Mouse (Mus musculus) forebrain, embryonic 10.5 days (tissue): ENCODE data around the gene Wbp11. TPM values are rescaled to one million over a fixed set of nuclear protein-coding genes. Genes with fewer than 3 reads are reported as not detected.
"Not testable (repeated sequence)": the region's sequence is repeated elsewhere in the genome, so short reads cannot be mapped to it uniquely, and the experiment has no call there.

Experiments used
- DNase-seq: peaks from one replicate; pipeline ENCODE4 v3.0.0-alpha.2; 2017; ENCODE audit warnings: low spot score; ENCODE audit errors: extremely low spot score
- H3K27ac ChIP-seq: fragments of 300-500 bp; sonication (generic); 2 replicates; pipeline ENCODE4 v1.5.1; 2016; ENCODE audit warnings: mild to moderate bottlenecking
- H3K27me3 ChIP-seq: fragments of 300-500 bp; sonication (generic); 2 replicates; pipeline ENCODE4 v1.6.1; 2016; ENCODE audit warnings: mild to moderate bottlenecking; ENCODE audit not compliant: poor library complexity, severe bottlenecking
- H3K36me3 ChIP-seq: fragments of 300-500 bp; sonication (generic); replicated peaks from 2 replicates; pipeline ENCODE4 v1.6.1; 2016; ENCODE audit warnings: mild to moderate bottlenecking, moderate library complexity
- H3K4me1 ChIP-seq: fragments of 300-500 bp; sonication (generic); 2 replicates; pipeline ENCODE4 v1.6.1; 2016
- H3K4me3 ChIP-seq: fragments of 300-500 bp; sonication (generic); 2 replicates; pipeline ENCODE4 v1.5.1; 2016; ENCODE audit warnings: mild to moderate bottlenecking, moderate library complexity
- H3K9me3 ChIP-seq: fragments of 300-500 bp; sonication (generic); 2 replicates; pipeline ENCODE4 v1.6.1; 2016; ENCODE audit warnings: mild to moderate bottlenecking, moderate library complexity
- WGBS: fragments of 180-500 bp; shearing (Covaris S2); methylation state at CpG from one replicate; pipeline ENCODE4 v1.1.7; 2016; 5-methylcytosine and 5-hydroxymethylcytosine counted together
- polyA plus RNA-seq: library from polyadenylated mRNA; unstranded; fragments of >200 nt; fragmentation: Nextera tagmentation; extraction: Ambion mirVana; gene quantifications from 2 replicates; pipeline ENCODE4 v1.2.1, GENCODE M21; 2016

The Wbp11 gene
- polyA plus RNA-seq, 1 experiment from 2014 or later, result 166 TPM

DNA sequence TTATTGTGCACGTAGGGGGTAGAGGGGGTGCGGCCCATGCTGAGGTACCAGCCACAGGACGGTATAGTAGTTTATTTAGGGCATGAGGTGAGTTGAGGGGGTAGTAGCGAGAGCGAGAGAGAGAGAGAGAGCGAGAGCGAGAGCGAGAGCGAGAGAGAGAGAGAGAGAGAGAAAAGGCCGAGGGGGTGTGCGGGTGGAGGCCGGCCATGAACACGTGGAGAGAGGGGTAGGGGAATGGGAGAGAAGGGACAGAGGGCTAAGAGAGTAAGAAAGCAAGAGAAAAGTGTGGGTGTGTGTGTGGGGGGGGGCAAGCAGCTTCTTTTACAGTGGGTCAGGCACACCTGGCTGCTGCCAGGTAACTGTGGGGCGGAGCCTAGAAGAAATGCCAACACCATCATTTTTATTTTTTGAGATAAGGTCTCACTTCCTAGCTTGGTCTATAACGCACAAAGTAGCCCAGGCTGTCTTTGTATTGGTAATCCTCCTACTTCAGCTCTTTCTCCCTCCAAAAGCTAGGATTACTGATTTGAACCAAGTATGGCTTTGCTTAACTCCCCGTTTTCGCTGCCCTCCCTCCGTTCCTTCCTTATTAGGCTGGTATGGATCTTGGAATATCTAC is 20.5 kb downstream of the Wbp11 start:
- Histone ChIP-seq H3K9me3 (no peaks in the 10 kb centered on the region), H3K4me3 (peak overlapping the region; percentile 87), H3K27me3 (no peaks in the 10 kb centered on the region), H3K36me3 (peaks cover 27% of the 10 kb centered on the region), H3K4me1 (peaks cover 42% of the 10 kb centered on the region), H3K27ac (peak overlapping the region; percentile 88)
- peak; percentile 32 for DNase-seq
- 42% methylated on average over 18 of the region's 18 CpGs for WGBS

DNA sequence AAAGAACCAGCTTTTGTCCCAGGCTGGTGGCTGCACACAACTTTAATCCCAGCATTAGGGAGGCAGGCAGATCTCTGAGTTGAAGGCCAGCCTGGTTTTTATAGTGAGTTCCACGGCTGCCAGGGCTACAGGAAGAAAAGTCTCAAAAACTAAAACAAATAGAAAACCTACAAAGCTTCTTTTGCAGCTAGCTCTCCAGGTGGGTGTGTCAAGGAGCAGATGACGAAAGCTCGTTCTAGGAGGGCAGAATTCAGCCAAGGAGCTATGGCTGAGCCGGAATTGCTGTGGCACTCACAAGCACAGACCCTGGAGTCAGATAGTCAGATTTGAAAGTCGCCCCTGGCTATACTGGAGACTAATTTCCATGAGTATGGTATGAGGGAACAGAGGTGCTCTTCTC is 21.2 kb downstream of the Wbp11 start:
- WGBS, result 67% methylated on average over 5 of the region's 5 CpGs
- DNase-seq, result no peak
- Histone ChIP-seq H3K27ac (peak overlapping the region; percentile 88; the same call in 1 of the 2 replicates), H3K36me3 (peaks cover 20% of the 10 kb centered on the region), H3K27me3 (no peaks in the 10 kb centered on the region), H3K9me3 (no peaks in the 10 kb centered on the region), H3K4me3 (no peak overlapping the region), H3K4me1 (peaks cover 42% of the 10 kb centered on the region)

DNA sequence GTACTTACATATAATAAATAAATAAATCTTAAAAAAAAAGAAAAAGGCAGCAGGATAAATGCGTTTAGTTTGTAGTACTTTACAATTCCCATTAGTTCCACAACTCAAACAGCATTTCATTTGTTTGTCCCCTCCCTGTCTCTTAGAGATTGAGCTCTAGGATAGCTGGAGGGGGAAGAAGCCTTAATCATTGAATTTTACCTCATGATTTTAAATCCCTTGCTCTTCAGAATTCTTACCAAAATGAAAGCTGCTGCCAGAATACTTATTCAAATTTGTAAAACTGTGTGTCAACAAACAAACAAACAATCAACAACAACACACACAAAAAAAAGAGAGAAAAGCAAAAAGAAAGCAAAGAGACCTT is 22.6 kb downstream of the Wbp11 start:
- no peak for DNase-seq
- H3K4me1 ChIP-seq, result peaks cover 42% of the 10 kb centered on the region
- peaks cover 9% of the 10 kb centered on the region for H3K36me3 ChIP-seq
- no peak overlapping the region for H3K4me3 ChIP-seq
- no peaks in the 10 kb centered on the region for H3K9me3 ChIP-seq
- H3K27ac ChIP-seq, result no peak overlapping the region
- no peaks in the 10 kb centered on the region for H3K27me3 ChIP-seq
- WGBS, result 88% methylated on average over 1 of the region's 1 CpGs

DNA sequence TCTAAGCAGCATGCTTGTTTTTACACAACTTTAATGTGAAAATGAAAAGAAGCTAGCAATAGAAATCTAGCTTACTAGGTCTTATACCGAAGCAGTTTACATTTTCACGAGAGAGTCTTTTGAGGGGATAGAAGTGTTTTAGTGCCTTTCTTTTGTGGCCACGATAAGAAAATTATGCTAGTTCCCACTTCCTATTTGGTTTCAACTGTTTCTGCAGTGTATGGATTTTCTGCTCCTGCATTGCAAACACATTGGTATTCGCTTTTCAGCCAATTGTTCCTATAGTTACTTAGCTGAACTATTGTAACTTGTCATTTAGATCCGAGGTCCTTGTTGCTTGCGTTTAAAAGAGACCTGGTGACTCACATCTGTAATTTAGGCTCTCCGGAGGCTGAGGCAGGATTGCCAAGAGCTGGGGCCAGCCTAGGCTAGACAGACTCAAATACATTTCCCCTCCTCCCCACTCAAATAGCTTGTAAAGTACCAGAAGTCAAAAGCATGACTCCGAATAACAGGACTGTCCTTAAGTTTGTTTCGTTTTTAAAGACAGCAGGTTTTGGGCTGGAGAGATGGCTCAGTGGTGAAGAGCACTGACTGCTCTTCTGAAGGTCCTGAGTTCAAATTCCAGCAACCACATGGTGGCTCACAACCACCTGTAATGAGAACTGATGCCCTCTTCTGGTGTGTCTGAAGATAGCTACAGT is 23.2 kb downstream of the Wbp11 start:
- Histone ChIP-seq H3K4me3 (peak overlapping the region; percentile 62), H3K27ac (peak overlapping the region; percentile 98), H3K36me3 (peaks cover 4% of the 10 kb centered on the region; the same call in 1 of the 2 replicates), H3K27me3 (no peaks in the 10 kb centered on the region), H3K4me1 (peaks cover 42% of the 10 kb centered on the region), H3K9me3 (no peaks in the 10 kb centered on the region)
- WGBS, result 38% methylated on average over 9 of the region's 9 CpGs
- DNase-seq, result no peak

DNA sequence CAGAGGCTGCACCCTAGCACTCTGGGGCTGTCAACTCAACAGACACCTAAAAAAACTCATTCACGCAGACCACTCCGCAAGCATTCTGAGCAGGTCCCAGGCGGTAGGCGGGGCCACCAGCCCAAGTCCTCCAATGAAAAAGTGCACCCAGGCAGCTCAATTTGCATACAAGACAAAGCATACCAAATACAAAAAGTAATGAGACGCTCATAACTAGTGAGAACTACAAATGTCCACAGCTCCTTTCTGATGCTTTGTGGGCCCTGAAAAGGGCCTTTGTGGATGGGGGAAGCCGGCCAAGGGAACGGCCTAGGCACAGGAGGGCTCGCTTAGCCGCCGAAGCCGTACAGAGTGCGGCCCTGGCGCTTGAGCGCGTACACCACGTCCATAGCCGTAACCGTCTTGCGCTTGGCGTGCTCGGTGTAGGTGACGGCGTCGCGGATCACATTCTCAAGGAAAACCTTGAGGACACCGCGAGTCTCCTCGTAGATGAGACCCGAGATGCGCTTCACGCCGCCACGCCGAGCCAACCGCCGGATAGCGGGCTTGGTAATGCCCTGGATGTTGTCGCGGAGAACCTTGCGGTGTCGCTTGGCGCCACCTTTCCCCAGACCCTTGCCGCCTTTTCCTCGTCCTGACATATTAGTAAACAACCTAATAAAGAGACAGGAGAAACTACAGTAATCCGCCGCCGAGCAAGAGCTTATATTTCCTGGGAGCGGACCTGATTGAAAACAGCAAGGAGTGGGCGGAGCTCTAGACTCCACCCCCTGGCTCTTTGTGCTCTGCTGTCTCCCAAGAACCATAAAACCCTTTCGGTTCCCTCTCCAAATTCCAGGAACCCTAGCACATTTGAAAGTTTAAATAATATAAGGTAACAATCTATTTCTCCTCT is 24.0 kb downstream of the Wbp11 start, which contains the start of gene Hist4h4:
Gene Hist4h4, minus strand, starts transcription at position 677 of the 895 bp plus-strand sequence.
- peak within 1 kb of the TSS; percentile 62 for H3K4me3 ChIP-seq
- H3K4me1 ChIP-seq, result peaks cover 33% of the 10 kb centered on the region
- H3K36me3 ChIP-seq, result no peaks in the 10 kb centered on the region
- H3K27ac ChIP-seq, result peak within 1 kb of the TSS; percentile 98
- peak; percentile 92 for DNase-seq
- H3K27me3 ChIP-seq, result no peaks in the 10 kb centered on the region
- WGBS, result under 1% methylated on average over 50 of the region's 50 CpGs
- H3K9me3 ChIP-seq, result no peaks in the 10 kb centered on the region

DNA sequence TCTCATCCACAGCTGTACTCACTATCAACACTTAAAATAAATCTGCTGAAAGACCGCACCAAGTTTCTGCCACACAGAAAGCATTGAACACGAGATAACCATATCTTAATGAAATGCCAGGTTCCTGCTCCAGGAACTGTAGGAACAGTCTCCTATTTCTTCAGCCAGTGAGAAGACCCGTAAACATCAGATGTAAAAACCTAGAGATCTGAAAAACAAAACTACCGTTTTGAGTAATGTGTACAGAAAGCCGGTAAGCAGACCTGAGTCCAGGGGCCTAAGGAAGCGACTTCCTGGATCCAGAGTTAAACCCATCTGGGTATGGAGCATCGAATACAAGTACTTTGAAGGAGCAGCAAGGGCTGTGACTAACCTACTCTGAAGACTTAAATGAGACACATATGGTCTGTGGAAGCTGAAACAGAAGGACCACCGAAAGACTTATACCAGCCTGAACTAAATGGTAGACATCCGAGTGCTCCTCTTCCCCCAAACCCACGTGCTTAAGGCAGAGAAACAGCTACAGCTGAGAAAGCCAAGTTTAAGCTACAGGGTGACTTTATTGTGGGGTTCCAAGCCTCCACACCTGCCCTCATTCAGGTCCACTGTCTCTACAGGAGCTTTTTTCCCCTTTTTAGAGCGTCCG is 24.8 kb downstream of the Wbp11 start:
- WGBS, result 25% methylated on average over 12 of the region's 12 CpGs
- Histone ChIP-seq H3K4me1 (peaks cover 27% of the 10 kb centered on the region), H3K4me3 (peak overlapping the region; percentile 62), H3K9me3 (no peaks in the 10 kb centered on the region), H3K27ac (peak overlapping the region; percentile 98), H3K27me3 (no peaks in the 10 kb centered on the region), H3K36me3 (no peaks in the 10 kb centered on the region)
- DNase-seq, result no peak

DNA sequence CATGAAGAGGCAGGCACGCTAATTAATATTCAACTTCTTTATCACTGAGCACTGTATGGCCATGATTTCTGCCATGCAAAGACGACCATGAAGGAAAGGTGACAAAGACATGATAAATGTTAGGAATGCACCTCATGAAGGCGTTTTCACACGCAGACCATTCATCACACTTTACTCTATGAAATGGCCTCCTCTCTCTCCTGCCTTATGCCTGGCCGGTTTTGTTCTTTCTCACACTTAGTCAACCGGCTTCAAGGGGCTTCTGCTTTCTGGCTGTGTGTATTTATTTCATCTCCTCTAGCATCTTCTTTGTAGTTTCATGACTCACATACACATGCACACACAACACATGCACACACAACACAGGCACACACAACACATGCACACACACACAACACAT is 26.8 kb downstream of the Wbp11 start:
- H3K9me3 ChIP-seq, result no peaks in the 10 kb centered on the region
- no peak overlapping the region for H3K27ac ChIP-seq
- no peak overlapping the region for H3K4me3 ChIP-seq
- WGBS, result 92% methylated on average over 6 of the region's 6 CpGs
- H3K4me1 ChIP-seq, result peaks cover 16% of the 10 kb centered on the region
- H3K27me3 ChIP-seq, result no peaks in the 10 kb centered on the region
- H3K36me3 ChIP-seq, result no peaks in the 10 kb centered on the region
- no peak for DNase-seq

DNA sequence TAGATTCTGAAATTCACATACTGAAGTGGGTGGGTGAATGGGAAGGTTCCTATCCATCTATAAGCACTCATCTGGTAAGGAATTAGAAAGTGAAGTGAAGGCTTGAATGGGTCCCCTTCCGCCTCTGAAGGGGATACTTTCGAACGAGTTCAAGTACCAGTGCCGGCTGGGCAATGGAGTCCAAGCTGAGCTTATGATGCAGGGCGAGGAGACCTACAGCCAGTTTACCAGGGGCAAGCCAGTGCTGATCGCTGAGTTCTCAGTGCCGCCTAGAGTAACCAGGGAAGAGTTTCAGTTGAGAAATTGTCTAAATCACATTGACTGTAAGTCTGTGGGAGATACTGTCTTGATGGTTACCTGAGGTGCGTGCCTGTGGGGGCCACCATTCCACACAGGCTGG is 27.3 kb downstream of the Wbp11 start:
- Histone ChIP-seq H3K27me3 (peaks cover 4% of the 10 kb centered on the region; the same call in 1 of the 2 replicates), H3K4me3 (no peak overlapping the region), H3K9me3 (no peaks in the 10 kb centered on the region), H3K4me1 (peaks cover 16% of the 10 kb centered on the region), H3K27ac (no peak overlapping the region), H3K36me3 (no peaks in the 10 kb centered on the region)
- no peak for DNase-seq
- WGBS, result 90% methylated on average over 8 of the region's 8 CpGs

DNA sequence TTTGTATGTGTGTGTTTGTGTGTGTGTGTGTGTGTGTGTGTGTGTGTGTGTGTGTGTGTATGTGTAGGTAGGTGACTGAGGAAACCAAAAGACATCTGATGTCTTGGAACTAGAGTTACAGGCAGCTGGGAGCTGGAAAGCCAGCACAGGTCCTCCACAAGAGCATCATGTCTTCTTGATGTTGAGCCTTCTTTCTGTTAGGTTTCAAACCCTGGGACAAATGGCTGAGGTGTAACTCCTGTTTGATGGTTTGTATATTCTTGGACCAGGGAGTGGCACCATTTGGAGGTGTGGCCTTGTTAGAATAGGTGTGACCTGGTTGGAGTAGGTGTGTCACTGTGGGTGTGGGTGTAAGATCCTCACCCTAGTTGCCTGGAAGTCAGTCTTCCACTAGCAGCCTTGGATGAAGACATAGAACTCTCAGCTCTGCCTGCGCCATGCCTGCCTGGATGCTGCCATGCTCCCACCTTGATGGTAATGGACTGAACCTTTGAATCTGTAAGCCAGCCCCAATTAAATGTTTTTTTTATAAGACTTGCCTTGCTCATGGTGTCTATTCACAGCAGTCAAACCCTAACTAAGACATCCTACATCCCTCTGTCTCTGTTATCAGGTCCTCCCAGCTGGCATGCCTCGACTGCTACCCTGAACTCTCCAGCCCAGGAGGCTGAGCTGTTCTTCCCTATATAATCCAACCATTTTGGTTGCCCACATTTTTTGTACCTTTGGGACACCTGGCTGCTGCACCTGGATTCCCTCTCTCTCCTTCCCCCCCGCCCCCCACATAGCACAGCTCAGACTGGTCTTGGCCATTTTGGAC is 29.9 kb downstream of the Wbp11 start:
- H3K27ac ChIP-seq, H3K36me3 ChIP-seq, H3K4me3 ChIP-seq, H3K9me3 ChIP-seq, DNase-seq: not testable (repeated sequence)
- 80% methylated on average over 3 of the region's 3 CpGs for WGBS
- Histone ChIP-seq H3K27me3 (peaks cover 17% of the 10 kb centered on the region), H3K4me1 (peaks cover 18% of the 10 kb centered on the region)

DNA sequence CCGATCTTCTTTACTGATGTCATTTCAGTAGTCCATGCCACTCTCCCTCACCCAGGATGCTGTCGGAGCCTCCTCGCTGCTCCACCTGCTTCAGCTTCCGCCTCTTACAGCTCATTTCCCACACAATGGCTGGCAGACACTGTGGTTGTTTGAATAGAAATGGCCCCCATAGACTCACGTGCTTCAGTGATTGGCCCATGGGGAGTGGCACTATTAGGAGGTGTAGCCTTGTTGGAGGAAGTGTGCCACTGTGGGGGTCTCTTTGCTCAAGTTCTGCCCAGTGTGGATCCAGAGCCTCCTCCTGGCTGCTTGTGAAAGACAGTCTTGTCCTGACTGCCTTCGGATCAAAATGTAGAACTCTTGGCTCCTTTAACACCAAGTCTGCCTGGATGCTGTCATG is 32.2 kb downstream of the Wbp11 start:
- DNase-seq, result no peak

DNA sequence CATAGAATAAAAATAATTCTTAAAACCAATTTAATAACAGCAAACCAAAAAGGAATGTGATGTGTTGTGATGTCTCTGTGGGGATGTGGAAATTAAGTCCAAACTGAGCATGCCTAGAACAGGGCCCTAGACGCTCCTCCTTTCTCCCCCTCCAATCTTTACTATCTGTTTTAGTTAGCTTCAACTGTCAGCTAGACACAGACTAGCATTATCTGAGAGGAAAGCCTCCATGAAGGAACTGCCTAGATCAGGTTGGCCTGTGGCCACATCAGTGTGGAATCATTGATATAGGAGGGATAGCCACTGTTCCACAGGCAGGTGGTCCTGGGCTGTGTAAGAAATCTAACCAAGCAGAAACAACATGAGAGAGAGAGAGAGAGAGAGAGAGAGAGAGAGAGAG is 32.9 kb downstream of the Wbp11 start:
- 52% methylated on average over 1 of the region's 1 CpGs for WGBS
- H3K4me3 ChIP-seq, result no peak overlapping the region
- H3K27me3 ChIP-seq, result peaks cover 29% of the 10 kb centered on the region
- H3K9me3 ChIP-seq, result no peaks in the 10 kb centered on the region
- H3K4me1 ChIP-seq, result peaks cover 17% of the 10 kb centered on the region
- no peak for DNase-seq
- H3K27ac ChIP-seq, result no peak overlapping the region
- H3K36me3 ChIP-seq, result no peaks in the 10 kb centered on the region

More for the DNA sequence above, 32.2 kb downstream of the Wbp11 start:
- WGBS, result 61% methylated on average over 6 of the region's 6 CpGs
- Histone ChIP-seq H3K27me3 (peaks cover 29% of the 10 kb centered on the region), H3K4me1 (peaks cover 17% of the 10 kb centered on the region), H3K4me3 (no peak overlapping the region), H3K9me3 (no peaks in the 10 kb centered on the region), H3K36me3 (no peaks in the 10 kb centered on the region), H3K27ac (no peak overlapping the region)
